Mouse (Mus musculus): ENCODE data around the gene Ddx43.

Gene Ddx43

DNA sequence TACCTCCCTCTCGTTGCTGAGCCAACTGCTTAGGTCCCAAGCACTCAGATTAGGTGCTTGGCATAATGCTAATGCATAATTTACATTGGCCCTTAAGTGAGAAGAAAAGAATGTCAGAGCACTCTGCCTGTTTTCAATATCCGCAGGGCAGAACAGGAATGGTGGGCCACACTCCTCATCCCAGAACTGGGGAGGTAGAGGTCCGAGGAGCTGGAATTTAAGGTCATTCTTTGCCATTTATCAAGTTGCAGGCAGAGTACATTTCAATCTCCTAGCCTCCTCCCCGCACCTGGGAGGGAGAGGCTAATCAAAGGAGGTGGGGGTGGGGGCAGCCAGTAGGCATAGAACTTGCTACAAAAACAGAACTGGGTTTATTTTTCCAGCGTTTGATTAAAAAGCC lies 21.2 kb upstream of the Ddx43 start:
- DNase-seq, result no peak

DNA sequence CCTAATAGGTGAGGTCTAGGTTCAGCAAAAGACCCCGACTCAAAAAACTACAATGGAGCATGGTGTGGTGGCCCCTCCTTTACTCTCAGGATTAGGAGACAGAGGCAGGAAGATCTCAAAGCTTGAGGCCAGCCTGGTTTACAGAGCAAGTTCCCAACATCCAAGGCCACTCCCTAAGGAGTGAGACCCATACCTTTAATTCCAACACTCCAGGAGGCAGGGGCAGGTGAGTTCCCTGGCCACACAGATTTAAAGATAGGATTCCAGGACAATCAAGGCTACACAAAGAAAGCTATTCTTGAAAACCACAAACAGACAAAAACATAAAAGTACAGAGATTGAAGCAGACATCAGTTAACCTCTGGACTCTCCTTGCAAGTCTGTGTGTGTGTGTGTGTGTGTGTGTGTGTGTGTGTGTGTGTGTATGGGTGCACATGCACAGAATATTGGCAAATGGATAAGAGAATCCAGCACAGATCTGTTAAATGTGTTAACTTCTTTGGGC lies 20.6 kb upstream of the Ddx43 start:
- no peak for DNase-seq

DNA sequence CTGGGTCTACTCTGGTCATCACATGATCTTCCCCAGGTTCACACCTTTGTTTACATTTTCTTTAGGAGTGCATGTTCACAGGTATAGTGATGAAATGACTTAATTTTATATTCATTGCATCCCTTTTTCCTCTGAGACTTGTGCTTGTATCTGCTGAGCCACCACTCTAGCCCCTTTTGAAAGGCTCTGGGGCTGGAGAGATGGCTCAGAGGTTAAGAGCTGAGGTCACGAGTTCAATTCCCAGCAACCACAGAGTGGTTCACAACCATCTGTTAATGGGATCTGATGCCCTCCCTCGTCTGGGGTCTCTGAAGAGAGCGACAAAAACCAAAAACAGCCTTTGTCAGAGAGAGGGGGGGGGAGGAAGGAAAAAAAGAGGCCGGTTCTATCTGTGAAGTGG lies 20.1 kb upstream of the Ddx43 start:
- no peak for DNase-seq

DNA sequence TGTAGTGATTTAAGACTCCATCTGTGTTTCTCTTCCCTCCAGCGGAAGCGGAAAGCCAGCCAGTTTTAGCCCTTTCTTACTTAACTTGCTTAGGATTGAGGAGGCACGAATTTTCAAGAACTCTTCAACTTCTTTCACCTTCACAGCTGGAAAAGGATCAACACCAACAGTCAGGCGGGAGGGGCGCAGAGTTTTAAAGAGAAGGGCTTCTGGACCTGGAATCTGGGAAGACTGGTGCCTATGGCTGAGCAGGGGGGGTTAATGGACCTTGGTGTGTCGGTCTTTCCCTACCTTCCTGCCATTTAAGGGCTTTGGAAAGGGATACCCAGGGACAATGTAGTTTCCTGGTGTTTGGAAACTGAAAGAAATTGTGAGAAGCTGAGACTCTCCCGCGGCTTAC lies 18.0 kb upstream of the Ddx43 start:
- no peak for DNase-seq

DNA sequence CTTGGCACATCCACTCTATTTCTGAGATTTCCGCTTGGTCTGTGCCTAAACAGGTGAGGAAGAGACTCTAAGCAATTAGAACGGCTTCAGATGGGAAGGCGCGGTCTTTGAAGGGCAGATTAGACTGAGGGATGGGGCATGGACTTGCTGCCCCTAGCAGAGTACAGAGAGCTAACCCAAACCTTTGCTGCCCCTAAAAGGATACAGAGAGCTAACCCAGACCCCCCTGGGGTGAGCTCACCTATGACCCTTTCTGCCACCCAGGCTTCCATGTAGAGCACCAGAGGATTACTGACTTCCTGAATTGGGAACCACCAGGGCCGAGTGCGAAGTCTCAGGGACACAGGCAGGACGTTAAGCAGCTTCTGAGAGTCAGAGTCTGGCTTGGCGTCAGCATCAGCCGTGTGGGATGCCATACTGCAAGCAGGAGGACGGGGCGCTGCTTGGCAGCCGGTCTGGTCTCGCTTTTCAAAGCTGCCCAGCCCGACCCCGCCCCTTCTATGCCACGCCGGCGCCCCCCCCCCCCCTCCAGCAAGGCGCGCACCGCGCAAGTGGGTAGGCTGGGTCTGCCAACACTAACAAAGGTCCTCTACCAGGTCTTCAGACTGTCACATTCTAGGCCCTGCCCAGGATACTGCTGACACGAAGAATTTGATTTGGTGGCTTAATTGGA lies 17.3 kb upstream of the Ddx43 start, which contains the start of gene Ooep:
Ooep (minus strand) TSS at position 613 of the 673 bp plus-strand sequence.
- DNase-seq, result no peak

DNA sequence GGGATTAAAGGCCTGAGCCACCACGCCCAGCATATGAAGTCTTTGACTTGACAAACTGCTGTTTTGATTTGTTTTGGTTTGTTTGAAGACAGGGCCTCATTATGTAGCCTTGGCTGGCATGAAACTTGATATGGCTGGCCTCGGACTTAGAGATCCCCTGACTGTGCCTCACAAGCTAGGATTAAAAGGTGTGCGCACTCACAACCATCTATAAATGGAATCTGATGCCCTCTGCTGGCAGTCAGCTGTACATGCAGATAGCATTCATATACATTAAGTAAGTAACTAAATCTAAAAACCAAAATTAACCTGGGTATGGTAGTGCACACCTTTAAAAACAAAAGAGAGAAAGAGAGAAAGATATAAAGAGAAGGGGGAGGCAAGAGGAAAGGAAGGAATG lies 9.7 kb upstream of the Ddx43 start:
- DNase-seq, result no peak

DNA sequence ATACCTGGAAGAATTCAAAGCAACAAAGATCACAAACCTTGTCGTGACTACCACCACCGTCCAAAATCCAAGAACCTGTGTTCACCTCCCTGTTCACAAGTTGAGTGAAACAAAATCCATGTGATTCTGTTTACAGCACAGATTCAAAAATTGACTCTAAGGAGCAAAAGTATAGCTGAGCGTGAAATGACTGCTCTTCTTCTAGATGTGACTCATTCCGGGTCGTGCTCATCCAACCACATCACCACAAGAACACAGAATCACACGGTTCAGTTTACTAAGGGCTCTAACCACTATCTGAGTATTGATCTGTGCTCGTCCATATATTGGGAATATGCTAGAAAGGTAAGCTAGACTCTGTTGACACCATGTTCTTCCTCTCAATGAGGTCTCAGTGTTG lies 8.6 kb upstream of the Ddx43 start:
- no peak for DNase-seq

DNA sequence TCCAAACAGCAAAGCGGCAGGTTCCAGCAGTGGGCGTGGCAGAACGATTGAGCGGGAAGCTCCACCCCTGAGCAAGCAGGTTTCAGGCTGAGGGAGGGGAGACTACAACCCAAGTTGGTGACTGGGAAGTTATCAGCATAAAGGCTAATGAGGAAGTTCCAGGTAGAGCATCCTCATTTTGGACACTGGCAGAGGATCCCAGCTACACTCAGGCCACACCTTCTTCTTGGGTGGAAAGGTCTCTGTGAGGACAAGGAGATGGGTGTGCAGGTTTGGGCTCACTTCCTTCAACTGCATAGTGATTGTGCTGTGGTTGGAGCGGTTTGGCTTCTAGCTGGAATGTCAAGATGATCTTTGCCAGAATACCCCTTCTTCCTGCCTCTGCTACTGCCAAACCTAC lies 5.6 kb upstream of the Ddx43 start:
- no peak for DNase-seq

DNA sequence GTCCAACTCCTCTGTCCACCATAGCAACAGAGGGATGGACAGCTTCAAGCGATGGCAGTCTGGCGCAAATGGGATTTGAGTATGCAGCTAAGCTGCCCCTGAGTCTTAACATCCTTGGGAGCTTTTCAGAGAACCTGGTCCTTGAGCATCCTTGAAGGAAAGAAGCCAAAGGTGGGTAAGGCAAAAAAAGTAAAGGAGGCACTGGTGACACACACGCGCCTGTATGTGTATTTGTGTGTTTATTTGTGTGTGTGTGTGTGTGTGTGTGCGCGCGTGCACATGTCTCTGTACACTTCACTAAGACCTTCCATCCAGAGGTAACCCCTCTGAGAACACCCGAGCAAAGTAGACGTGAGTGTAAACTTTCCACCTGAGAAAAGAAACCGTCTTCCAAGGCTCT lies 1.8 kb upstream of the Ddx43 start:
- DNase-seq, result no peak

DNA sequence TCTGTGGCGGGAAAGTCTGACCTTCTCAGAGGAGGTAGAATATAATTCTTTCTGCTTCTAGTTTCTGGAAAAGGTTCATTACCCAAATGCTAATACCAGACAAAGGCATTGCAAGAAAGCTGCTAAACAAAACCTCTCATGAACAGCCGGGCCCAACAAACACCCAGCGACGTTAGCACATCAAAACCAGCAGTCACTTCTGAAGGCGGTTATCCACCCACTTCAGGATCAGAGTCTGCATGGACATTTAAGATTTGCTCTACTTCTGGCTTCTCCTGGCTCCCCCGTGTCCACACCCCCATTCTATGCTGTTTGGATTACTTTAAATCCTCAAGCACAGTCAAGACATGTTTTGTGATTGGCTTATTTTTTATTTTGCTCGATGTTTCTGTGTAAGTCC lies 975 bp upstream of the Ddx43 start:
- no peak for DNase-seq

DNA sequence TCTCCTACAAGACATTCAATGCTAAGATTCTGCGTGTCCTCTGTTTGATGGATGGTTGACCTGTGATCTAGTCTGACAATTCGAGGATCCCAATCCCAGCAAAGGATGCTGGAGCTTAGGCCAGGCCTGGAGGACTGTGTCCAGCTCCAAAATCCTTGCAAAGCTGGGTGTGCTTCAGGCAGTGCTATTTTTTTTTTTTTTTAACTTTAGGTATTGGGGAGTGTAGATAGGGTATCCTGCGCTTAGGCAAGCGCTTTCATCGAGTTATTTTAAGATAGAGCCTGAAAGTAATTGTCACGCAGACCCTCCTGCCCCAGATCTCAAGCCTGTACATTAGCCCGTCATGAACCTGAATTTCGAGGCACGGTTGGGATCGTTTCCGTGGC lies 340 bp upstream of the Ddx43 start:
- no peak for DNase-seq

DNA sequence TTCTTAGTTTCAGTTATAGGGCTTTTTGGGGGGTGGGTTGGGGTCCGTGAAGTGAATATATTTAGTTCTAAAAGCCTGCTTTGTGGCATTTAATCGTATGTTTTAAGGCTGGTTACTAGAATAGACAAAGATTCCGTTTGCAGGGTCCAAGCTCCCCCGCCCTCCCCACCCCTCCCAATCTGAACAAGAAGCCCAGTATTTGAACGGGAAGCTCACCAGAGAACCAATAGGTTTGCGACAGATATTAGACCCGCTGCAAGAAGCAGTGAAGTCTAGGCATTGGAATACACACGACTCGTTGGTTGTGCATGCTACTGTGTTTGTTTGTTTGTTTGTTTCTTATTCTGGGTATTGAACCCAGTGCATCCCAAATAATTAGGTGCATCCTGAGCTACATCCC lies 940 bp downstream of the Ddx43 start:
- DNase-seq, result no peak

DNA sequence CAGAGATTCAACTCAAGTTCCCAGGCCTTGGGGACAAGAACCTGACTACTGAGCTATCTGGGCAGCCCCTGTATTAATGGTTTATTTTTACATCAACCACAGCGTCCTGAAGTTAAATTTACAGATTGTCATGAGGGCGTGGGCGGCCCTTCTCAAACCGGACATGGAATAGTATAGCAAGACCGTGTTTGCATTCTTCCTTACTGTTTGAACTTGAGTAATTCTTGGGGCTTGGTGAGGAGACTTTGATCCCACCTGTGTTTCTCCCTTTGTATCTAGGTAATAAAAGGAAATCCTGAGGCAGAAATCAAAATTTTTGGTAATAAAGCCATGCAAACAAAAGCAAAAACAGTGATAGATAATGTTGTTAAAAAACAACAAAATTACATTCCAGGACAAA lies 5.0 kb downstream of the Ddx43 start:
- no peak for DNase-seq

DNA sequence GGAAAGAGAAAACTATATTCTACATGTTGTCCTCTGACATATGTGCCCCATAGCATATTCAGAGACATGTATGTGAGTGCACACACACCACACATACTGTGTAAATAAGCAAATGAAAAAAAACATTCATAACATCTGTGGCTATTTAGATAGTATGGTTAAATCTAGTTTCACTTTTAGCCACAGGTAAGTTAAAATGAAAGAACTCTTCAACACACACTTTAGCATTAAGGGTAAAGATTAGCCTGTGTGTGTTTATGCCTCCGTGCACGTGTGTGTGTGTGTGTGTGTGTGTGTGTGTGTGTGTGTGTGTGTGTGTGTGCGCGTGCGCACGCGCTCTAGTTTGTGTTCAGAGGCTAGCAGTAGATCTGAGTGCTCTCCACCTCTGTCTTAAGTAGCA lies 6.0 kb downstream of the Ddx43 start:
- DNase-seq, result no peak

DNA sequence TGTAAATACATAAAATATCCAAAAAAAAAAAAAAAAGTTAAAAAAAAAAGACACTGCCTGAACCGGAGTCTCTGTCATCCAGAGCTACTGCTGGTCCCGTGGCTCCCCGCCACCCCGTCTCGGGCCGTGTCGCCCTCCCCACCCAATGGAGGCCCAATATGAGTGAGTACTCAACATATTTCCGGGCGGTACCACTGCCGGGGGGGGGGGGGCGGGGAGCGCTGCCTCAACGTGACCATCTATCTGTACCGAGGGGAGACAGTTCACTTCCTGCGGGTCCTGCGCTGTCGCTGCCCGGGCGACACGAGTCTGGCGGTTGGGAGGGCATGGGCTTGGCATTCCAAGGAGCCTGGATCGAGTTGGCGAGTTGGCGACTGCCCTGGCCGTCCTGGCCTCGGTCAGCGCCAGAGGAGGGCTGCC lies 31.8 kb downstream of the Ddx43 start:
- DNase-seq, result no peak

DNA sequence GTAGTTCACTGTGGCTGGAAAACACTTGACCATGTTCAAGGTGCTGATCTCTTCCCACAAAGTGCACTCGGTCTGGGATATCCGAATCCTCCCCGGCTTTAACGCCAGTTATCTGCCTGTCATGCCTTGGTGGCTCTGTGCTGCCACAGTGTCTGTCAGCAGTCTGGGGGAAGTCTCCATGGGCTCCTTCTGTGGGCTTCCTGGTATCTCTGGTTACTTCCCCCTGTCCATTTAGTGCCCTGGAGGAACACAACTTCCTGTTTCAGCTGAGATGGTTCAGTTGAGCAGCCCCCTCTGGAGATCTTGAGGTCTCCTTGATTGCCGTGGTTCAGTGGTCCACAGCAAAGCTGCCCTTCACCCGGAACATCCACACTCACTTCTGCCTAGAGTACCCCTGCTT lies 32.6 kb downstream of the Ddx43 start:
- no peak for DNase-seq

DNA sequence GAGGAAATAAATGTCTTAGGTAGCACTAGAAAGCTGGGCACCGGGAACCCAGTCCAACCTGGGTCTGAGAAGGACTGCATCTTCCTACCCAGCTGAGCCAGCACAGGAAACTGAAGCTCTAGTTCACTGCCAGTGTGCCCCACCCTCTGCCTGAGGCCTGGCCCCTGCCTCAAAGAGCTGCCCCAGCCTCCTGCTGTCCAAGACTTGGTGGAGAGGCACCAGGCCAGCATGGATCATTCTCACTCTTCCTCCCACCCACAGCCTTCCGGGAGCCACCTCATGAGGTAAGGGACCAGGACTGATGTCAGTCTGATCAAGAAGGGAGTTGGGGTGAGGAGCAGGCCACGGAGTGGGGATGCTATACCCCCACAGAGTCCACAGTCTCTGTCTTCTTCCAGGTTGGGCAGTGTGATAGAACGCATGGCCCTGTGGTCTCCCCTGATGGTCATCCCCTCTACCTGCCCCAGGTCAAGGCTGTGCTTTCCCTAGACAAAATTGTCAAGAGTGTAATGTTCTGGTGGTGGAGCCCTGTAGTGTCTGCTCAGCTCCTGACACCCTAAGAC lies 33.4 kb downstream of the Ddx43 start:
- no peak for DNase-seq

DNA sequence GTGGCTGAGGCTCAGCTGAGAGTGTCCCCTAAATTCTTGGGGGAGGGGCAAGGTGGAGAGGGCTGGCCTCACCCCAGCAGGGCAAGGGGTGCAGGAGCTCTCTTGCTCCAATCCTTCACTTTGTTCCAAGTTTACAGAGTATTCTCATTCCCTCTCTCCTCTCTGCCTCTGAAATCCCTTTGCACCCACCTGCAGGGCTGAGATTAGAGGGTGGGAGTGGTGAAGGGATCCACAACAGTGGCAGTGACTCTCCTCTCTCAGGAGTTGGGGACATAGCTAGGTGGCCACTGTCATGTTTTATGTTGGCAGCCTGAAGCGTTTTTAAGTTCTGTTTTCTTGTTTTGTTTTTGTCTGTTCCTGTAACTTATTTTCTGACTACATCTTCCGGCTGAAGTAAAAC lies 34.0 kb downstream of the Ddx43 start:
- DNase-seq, result no peak

DNA sequence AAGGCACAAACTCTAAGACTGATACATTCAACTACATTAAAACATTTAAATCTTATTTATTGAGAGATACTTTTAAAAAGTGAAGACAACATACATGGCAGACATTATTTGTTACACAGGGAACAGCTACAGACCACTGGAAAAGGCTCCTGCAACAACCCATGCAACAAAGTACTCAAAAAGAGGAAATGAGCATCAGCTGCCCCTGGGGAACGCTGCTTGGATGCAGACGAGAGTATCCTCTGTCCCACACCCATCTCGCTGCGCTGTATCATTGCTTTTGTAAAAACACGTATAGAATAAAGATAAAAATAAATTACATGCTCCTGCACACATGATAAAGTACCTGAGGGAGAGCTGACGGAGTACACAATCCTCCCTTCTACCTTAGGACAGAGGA lies 34.9 kb downstream of the Ddx43 start:
- no peak for DNase-seq

DNA sequence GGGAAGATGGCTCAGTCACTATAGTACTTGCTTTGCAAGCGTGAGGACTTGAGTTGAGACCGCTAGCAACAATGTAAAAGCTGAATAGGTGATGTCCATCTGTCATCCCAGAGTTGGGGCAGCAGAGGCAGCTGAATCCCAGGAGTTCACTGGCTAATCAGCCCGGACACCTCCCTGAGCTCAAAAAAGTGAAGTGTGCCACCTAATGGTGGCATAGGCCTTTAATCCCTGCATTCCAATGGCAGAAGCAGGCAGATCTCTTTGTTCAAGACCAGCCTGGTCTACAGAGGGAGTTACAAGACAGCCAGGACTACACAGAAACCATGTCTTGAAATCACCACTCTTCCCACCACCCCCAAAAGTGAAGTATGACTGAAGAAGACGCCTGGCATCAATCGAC lies 36.9 kb downstream of the Ddx43 start:
- no peak for DNase-seq

DNA sequence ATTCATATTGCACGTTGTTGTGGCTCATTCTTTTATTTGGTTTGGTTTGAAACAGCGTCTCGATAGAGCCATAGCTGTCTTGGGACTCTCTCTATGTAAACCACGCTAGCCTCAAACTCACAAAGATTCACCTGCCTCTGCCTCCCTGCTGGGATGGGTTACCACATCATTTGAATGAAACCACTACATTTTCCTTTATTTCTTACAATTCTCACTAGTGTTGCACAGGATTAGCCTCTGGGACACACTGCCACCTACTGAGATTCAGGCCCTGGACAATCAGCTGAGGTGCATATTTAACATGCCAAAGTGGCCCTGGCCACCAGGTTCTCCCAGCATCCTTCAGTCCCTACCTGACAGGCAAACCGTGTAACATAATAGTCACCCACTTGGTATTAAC lies 43.8 kb downstream of the Ddx43 start:
- no peak for DNase-seq

DNA sequence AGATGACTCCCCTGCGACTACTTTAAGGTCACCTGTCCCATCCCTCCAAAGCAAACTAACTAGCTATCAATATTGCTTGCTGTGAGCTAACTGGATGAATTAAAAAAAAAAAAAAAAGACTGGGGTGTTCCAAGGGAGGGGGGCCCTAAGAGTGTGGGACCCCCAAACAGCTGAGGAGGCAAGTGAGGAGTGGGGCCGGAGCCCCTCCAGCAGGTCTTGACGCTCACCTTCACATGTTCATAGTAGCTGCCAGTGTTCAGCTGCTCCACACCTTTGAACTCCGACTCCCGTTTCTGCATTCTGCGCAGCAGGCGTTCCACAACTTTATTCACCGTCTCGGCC lies 46.6 kb downstream of the Ddx43 start:
- no peak for DNase-seq

DNA sequence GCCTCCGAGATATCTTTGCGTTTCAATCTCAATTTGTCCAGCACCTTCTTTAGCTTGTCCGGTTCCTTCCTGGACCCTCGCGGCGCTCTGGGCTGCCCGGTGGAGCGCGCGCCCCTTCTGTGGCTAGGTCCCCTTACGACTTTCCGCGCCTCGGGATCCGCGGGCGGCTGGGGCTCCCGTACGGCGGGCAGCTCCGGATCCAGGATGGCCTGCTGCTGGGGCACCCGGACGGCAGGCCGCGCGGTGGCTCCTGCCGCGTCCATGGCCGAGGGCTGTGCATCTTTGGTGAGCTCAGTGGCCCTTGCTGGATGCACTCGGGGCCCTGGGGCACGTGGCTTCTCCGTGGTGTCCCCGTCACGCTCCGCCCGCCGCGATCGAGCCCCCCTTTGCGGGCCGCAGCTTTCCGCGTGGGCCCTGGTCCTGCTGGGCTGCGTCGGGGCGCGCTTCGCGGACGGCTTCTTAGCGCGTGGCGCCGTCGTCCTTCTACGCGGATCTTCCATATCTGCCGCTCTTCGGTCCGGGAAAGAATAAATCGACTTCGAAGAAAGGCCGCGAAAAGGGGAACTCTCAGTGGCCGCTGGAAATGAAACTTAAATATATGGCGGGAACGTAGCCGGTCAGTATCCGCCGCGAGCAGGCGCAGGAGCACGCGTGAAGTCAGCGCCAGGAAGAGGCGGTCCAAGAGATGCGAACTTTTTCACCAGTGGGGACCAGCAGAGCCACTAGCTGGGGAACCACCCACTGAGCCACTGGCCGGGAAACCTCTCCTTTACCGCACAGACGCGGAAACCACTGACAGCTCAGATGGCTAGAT lies 47.2 kb downstream of the Ddx43 start, which contains the start of gene Cgas:
Cgas (minus strand) TSS at position 659 of the 814 bp plus-strand sequence.
- DNase-seq, result no peak

DNA sequence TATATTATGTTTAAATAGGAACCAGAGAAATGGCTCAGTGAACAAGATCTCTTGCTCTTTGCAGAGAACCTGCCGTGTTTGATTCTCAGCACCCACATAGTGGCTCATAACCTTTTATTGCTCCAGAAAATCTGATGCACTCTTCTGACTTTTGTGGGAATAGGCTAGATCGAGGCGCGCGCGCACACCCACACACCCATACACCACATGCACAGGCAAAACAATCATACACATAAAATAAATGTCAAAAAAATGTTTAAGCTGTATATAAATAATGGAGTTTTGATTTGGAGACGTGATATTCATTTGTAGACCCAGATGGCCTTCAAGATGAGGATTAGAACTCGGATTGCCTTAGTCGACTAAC lies 52.0 kb downstream of the Ddx43 start:
- DNase-seq, result no peak
